Mouse (Mus musculus): ENCODE measurements around the gene Mogs. TPM values are rescaled to one million over a fixed set of nuclear protein-coding genes. Genes with fewer than 3 reads are reported as not detected.

Mogs gene
- polyA plus RNA-seq, 3 experiments from 2014 or later, result 7.7 to 13.3 (median 12.9) TPM

GRCm38 (mm10) chr6:83098411-83098810 lies 16.9 kb upstream of the Mogs start:
- no peak for ATAC-seq

GRCm38 (mm10) chr6:83101316-83101687 lies 14.0 kb upstream of the Mogs start, which contains the start of the genes Ccdc142 and Gm42688:
Gene Ccdc142 (plus strand): TSS chr6:83101601.
Gene Gm42688 (plus strand): TSS chr6:83101617.
- ATAC-seq, result peak; percentile 91

- peak; percentile 75 for ATAC-seq
Observed at GRCm38 (mm10) chr6:83101688-83102556, 13.4 kb upstream of the Mogs start.

- ATAC-seq, result no peak
Observed at GRCm38 (mm10) chr6:83103130-83103650, 12.1 kb upstream of the Mogs start.

GRCm38 (mm10) chr6:83104158-83104557 lies 11.1 kb upstream of the Mogs start:
- no peak for ATAC-seq

GRCm38 (mm10) chr6:83107566-83108400 lies 7.5 kb upstream of the Mogs start:
- peak; percentile 53 for ATAC-seq

GRCm38 (mm10) chr6:83108762-83109668 lies 6.3 kb upstream of the Mogs start, which contains the start of gene Mrpl53:
Gene Mrpl53 (plus strand): TSS chr6:83109040.
- peak; percentile 75 for ATAC-seq

- no peak for ATAC-seq
Observed at GRCm38 (mm10) chr6:83111510-83112136, 3.7 kb upstream of the Mogs start.

GRCm38 (mm10) chr6:83115682-83116372 lies 531 bp downstream of the Mogs start:
- peak; percentile 67 for ATAC-seq

GRCm38 (mm10) chr6:83116373-83117164 lies 1.3 kb downstream of the Mogs start:
- no peak for ATAC-seq

GRCm38 (mm10) chr6:83117165-83117438 lies 1.8 kb downstream of the Mogs start:
- no peak for ATAC-seq

GRCm38 (mm10) chr6:83117616-83118015 lies 2.3 kb downstream of the Mogs start:
- ATAC-seq, result no peak

GRCm38 (mm10) chr6:83118369-83118768 lies 3.1 kb downstream of the Mogs start:
- no peak for ATAC-seq

- ATAC-seq, result no peak
Observed at GRCm38 (mm10) chr6:83118825-83119733, 3.8 kb downstream of the Mogs start.

GRCm38 (mm10) chr6:83119734-83120051 lies 4.4 kb downstream of the Mogs start:
- ATAC-seq, result no peak

- peak; percentile 92 for ATAC-seq
Observed at GRCm38 (mm10) chr6:83120930-83121862, 5.9 kb downstream of the Mogs start, which contains the start of gene Wbp1. Gene Wbp1 (minus strand): TSS chr6:83121559.

GRCm38 (mm10) chr6:83121863-83122710 lies 6.8 kb downstream of the Mogs start:
- ATAC-seq, result peak; percentile 5

Measured in inflammation-experienced regulatory T-cells, adult 6 months (primary cell).